Mouse (Mus musculus): Measurements from ENCODE around the gene Abcb8. TPM values are rescaled to one million over a fixed set of nuclear protein-coding genes. Genes with fewer than 3 reads are reported as not detected.

The Abcb8 gene
- 45.7 and 48.7 TPM in 2 replicates for polyA plus RNA-seq (2015; fragmentation: Nextera tagmentation; extraction: Ambion mirVana)

DNA sequence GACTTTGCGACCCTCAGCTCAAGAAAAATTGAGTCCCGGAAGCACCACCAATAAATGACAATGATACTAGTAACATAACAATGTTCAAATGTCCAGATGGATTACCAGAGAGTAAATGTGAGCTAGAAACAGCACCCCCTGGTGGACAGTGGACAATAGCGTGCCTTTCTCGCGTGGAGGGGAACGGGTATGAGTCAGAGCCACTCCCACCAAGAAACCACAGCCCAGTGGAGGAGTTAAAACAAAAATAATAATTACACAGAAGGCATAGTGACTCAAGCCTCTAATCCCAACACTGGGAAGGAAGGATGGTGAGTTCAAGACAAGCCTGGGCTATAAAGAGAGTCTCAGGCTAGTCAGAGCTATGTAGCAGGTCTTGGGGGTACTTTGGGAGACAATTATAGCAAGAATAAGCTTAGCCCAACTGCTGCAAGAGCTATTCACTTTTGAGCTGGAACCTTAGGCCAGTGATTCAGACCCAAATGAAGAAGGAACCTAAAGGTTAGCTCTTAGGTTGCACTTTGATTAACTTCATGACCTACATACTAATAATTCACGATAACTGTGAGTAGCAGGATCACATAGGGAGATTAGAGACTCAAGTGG is at the start of gene Abcb8:
TSS of gene Abcb8 (plus strand) at position 272 of the 606 bp plus-strand sequence.
- Histone ChIP-seq H3K27me3 (peaks cover 30% of the 10 kb centered on the region), H3K4me1 (replicated peaks) (peaks cover 14% of the 10 kb centered on the region), H3K9me3 (no peaks in the 10 kb centered on the region), H3K27ac (peak within 1 kb of the TSS; percentile 89), H3K4me3 (peak within 1 kb of the TSS; percentile 50), H3K9ac (peak within 1 kb of the TSS; percentile 67), H3K36me3 (no peaks in the 10 kb centered on the region), H3K4me2 (peak within 1 kb of the TSS; percentile 51)
- 25% methylated on average over 7 of the region's 7 CpGs for WGBS
- no peak for ATAC-seq (ENCODE audit: low FRiP score)

DNA sequence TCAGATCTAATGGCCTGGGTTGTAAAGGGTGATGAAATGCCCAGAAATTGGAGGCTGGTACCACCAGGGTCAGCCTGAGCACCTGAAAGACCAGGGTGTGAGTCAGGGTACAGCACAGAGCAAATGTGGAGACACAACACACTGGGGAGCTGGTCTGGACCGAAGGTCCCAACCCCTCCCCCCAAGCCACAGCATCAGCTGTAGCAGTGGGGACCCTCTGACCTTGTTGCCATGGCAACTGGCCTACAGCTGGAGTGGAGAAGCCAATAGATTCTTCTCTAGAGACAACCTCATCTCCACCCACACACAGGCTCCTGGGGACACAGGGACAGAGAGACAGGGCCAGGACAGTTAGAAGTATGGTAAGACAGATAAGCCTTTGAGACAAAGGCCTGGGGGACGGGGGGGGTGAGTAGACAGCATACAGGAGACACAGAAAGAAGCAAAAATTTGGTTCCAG is 49.5 kb upstream of the Abcb8 start:
- peaks cover 68% of the 10 kb centered on the region for H3K4me1 ChIP-seq (replicated peaks)
- no peaks in the 10 kb centered on the region for H3K27me3 ChIP-seq
- peak overlapping the region; percentile 71 for H3K9ac ChIP-seq
- H3K9me3 ChIP-seq: no peaks in the 10 kb centered on the region
- H3K4me2 ChIP-seq: peak overlapping the region; percentile 42
- H3K27ac ChIP-seq: peak overlapping the region; percentile 98
- WGBS: 2% methylated on average over 2 of the region's 2 CpGs
- no peak overlapping the region for H3K4me3 ChIP-seq
- H3K36me3 ChIP-seq: peaks cover 7% of the 10 kb centered on the region; the same call in 1 of the 2 replicates
- peak; percentile 52 for ATAC-seq (ENCODE audit: low FRiP score)

DNA sequence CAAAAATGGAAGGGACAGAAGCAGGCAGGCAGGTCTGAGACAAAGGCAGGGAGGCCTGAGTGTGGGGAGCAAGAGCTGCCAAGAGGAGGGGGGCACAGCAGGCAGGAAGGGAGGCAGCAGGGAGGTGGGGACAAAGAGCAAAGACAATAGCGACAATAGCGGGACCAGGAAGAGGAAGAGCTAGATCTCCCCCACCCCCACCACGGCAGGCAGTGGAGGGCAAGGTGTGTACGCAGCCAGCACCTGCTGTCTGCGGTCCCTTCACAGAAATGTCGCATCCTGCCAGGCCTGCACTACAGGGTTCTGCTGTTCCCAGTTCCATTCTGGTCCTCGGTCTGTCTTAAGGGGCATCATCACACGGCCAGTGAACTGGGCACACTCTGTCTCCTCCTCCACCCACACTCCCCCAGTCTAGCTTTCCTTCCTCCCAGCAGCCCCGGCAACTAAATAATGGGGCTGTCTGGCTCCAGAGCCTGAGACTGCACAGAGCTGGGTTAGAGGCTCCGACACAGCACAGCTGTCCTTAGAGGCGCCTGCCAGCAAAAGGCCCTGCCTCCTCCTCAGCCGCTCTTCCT is 48.9 kb upstream of the Abcb8 start:
- Histone ChIP-seq H3K4me2 (peak overlapping the region; percentile 42), H3K9ac (peak overlapping the region; percentile 71), H3K4me3 (peak overlapping the region; percentile 11; the same call in 1 of the 2 replicates), H3K36me3 (peaks cover 7% of the 10 kb centered on the region; the same call in 1 of the 2 replicates), H3K27me3 (peaks cover 4% of the 10 kb centered on the region), H3K9me3 (no peaks in the 10 kb centered on the region), H3K27ac (peak overlapping the region; percentile 98), H3K4me1 (replicated peaks) (peaks cover 71% of the 10 kb centered on the region)
- 2% methylated on average over 12 of the region's 12 CpGs for WGBS
- ATAC-seq (ENCODE audit: low FRiP score): peak; percentile 52

DNA sequence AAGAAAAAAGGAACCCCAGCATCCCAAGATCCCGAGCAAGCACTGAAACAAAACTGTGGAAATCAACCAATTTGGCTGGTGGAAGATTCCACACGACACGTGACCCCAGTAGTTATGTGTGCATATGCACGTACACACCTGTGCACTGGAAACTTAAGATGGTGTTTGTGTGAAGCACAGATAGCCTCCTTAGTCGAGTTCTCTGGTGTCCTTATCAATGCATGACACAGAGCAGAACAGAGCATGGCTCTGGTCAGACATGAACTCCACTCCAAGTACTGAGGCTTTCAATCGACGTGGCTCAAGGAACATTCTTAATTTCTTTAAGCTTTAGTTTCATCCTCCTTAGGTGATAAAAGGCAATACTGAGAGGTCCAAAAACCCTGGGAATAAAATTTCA is 47.1 kb upstream of the Abcb8 start:
- H3K27ac ChIP-seq: no peak overlapping the region
- no peak for ATAC-seq (ENCODE audit: low FRiP score)
- H3K4me2 ChIP-seq: no peak overlapping the region
- H3K4me3 ChIP-seq: no peak overlapping the region
- no peaks in the 10 kb centered on the region for H3K9me3 ChIP-seq
- H3K27me3 ChIP-seq: peaks cover 16% of the 10 kb centered on the region
- peaks cover 82% of the 10 kb centered on the region for H3K4me1 ChIP-seq (replicated peaks)
- H3K9ac ChIP-seq: no peak overlapping the region
- WGBS: 94% methylated on average over 7 of the region's 7 CpGs
- 0 out of 2 replicates have a peak, but pooled peaks cover 7% of the 10 kb centered on the region for H3K36me3 ChIP-seq

DNA sequence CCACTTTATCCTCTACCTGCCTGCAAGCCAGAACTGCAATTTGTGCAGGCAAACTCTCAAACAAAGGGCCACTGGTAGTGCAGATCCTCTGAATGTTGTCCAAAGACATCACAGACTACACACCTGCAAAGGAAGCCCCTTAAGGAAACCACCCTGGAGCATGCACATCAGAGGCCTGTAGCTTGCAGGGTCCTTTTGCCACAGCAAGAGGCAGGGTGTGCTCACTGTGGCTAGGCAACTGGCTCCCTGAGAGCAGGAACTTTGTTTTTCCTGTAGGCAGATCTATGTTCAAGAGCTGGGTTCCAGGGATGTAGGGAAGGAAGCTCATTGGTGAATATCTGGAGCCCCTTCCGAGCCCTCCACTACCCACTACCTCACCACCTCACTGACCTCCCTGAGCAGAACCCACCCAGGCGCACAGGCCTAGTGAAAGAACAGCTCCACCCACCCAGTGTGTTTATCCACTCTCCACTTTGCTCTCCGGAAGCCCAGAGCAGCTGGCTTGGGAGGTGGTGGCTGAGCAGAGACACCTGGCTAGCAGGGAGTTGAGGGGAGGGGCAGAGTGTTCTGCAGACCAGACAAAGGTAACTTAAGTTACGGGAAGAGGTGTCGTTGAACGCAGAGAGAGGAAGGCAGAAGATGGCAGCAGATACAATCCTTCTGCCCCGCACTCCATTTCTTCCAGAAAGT is 46.1 kb upstream of the Abcb8 start:
- Histone ChIP-seq H3K4me3 (peak overlapping the region; percentile 81), H3K9me3 (no peaks in the 10 kb centered on the region), H3K4me2 (peak overlapping the region; percentile 87), H3K36me3 (0 out of 2 replicates have a peak, but pooled peaks cover 7% of the 10 kb centered on the region), H3K9ac (no peak overlapping the region; the same call in 1 of the 2 replicates), H3K27ac (0 out of 2 replicates have a peak overlapping the region, but pooled peaks have one; percentile 80), H3K4me1 (replicated peaks) (peaks cover 78% of the 10 kb centered on the region), H3K27me3 (peaks cover 16% of the 10 kb centered on the region)
- 66% methylated on average over 7 of the region's 7 CpGs for WGBS
- ATAC-seq (ENCODE audit: low FRiP score): no peak

DNA sequence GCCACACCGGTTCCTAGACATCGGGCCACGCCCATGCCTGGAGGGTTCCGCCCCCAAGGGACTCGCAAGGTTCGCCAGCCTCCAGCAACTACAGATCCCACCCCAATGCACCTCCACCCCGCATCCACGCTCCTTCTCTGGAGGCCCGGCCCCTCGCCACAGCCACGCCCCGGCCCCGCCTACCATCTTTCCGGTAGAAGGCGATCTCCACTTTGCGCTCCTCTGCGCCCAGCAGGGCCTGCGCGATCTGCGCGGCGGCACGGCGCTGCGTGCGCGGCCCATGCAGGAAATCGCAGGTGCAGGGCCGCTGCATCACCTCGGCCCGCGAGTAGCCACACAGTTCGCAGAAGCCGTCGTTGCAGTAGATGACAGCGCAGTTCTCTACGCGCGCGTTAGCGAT is 45.3 kb upstream of the Abcb8 start:
- peak; percentile 15 for ATAC-seq (ENCODE audit: low FRiP score)
- H3K9ac ChIP-seq: peak overlapping the region; percentile 67

DNA sequence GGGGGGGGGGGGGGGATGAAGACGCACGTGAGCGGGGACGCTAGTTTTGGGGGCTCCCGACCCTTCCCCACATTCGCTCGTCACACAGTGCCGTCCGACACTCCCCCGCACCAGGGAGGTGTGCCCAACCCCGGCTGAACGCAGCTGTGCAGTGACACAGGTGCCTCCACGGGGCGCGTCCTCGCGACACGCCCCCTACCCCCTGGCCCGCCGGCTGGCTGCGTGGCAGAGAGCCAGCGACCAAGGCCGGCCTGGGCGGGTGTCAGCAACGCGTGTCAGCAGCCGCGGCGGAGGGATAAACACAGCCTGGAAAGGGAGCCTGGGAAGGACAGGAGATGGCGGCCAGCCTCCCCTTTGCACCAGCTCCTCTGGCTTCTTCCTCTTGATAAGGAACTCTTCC is 44.9 kb upstream of the Abcb8 start:
- H3K27me3 ChIP-seq: peaks cover 16% of the 10 kb centered on the region
- H3K9ac ChIP-seq: peak overlapping the region; percentile 67
- H3K27ac ChIP-seq: peak overlapping the region; percentile 80
- no peak for ATAC-seq (ENCODE audit: low FRiP score)
- H3K36me3 ChIP-seq: 0 out of 2 replicates have a peak, but pooled peaks cover 7% of the 10 kb centered on the region
- 1% methylated on average over 30 of the region's 30 CpGs for WGBS
- H3K4me3 ChIP-seq: peak overlapping the region; percentile 81
- peaks cover 78% of the 10 kb centered on the region for H3K4me1 ChIP-seq (replicated peaks)
- H3K9me3 ChIP-seq: no peaks in the 10 kb centered on the region
- H3K4me2 ChIP-seq: peak overlapping the region; percentile 87

More for the DNA sequence above, 45.3 kb upstream of the Abcb8 start:
- peaks cover 78% of the 10 kb centered on the region for H3K4me1 ChIP-seq (replicated peaks)
- peak overlapping the region; percentile 80 for H3K27ac ChIP-seq
- WGBS: 0% methylated on average over 41 of the region's 41 CpGs
- H3K27me3 ChIP-seq: peaks cover 16% of the 10 kb centered on the region
- peak overlapping the region; percentile 87 for H3K4me2 ChIP-seq
- H3K36me3 ChIP-seq: 0 out of 2 replicates have a peak, but pooled peaks cover 7% of the 10 kb centered on the region
- H3K4me3 ChIP-seq: peak overlapping the region; percentile 81
- H3K9me3 ChIP-seq: no peaks in the 10 kb centered on the region

DNA sequence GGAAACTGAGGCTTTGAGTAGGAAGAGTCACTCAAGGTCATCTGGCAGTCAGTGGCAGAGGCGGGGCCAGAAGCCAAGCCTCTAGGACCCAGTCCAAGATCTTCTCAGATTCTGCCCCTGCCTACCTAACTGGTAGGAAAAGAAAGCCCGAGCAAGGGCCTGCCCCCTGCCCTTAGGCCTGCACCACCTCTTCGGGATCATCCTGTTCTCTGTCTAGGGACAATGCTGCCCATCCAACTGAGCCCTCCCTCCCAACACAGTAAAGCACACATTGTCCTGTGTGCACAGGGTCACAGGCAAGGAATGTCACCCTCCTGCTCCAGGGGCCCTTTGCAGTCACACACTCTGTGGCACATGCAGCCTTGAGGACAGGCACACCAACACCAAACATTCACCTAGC is 43.4 kb upstream of the Abcb8 start:
- 0 out of 2 replicates have a peak, but pooled peaks cover 7% of the 10 kb centered on the region for H3K36me3 ChIP-seq
- no peaks in the 10 kb centered on the region for H3K9me3 ChIP-seq
- ATAC-seq (ENCODE audit: low FRiP score): no peak
- no peak overlapping the region for H3K27ac ChIP-seq
- H3K4me2 ChIP-seq: peak overlapping the region; percentile 87
- H3K4me3 ChIP-seq: peak overlapping the region; percentile 81
- H3K9ac ChIP-seq: peak overlapping the region; percentile 94
- peaks cover 71% of the 10 kb centered on the region for H3K4me1 ChIP-seq (replicated peaks)
- peaks cover 20% of the 10 kb centered on the region for H3K27me3 ChIP-seq
- 44% methylated on average over 3 of the region's 3 CpGs for WGBS

DNA sequence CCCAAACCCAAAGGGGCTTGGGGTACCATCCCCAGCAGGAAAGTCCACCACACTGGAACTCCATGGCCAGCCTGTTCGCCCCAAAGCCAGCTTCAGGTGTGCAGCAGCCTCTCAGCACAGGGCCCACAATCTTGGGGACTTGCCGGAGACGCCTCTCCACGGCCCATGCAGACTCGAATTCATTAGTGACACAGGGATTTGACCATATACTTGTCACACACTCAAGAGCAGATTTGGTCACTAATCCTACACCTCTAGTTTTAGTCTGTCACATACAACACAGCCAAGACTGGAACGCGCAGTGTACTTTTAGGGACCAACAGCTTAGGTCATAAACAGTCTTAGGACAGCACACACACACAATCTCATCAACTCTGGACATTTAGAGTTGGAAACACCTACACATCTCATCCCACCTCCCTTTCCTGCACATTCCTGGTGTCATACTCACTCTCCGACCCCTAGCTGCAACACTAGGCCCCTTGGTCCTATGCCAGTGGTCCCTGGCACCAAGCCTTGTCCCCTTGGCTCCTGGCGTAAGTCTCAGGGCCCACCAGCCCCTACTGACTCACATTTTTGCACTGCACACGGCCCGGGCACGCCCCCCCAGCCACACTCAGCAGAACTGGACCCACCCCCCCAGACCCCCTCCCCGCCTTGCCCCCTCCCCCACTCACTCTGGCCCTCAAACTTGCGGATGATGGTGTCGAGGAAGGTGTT is 42.8 kb upstream of the Abcb8 start:
- H3K36me3 ChIP-seq: 0 out of 2 replicates have a peak, but pooled peaks cover 7% of the 10 kb centered on the region
- H3K9ac ChIP-seq: peak overlapping the region; percentile 94
- no peak for ATAC-seq (ENCODE audit: low FRiP score)
- H3K4me1 ChIP-seq (replicated peaks): peaks cover 65% of the 10 kb centered on the region
- H3K9me3 ChIP-seq: no peaks in the 10 kb centered on the region
- WGBS: 30% methylated on average over 15 of the region's 15 CpGs
- peaks cover 20% of the 10 kb centered on the region for H3K27me3 ChIP-seq
- H3K4me2 ChIP-seq: peak overlapping the region; percentile 87
- peak overlapping the region; percentile 98 for H3K27ac ChIP-seq
- H3K4me3 ChIP-seq: peak overlapping the region; percentile 81

DNA sequence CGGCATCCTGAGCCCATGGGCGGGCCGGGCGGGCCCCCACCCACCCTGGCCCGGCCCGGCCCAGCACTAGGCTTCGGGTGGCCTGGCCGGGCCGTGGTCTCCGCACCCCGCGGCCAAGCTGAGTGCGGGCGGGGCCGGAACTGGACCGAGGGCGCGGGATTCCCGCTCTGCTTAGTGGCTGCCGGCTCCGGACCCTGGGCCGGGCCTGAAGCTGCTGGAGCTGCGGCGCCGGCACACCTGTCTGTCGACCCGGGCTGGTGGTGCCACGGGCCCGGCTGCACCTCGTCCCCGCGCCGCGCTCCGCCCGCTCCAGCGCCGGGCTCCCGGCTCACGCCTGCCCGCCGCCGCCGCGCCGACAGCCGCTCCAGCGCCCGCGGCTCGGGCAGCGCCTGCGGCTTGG is 42.2 kb upstream of the Abcb8 start, which contains the start of gene Kcnh2:
TSS of gene Kcnh2 (minus strand) at position 327 of the 400 bp plus-strand sequence.
- Histone ChIP-seq H3K4me2 (peak within 1 kb of the TSS; percentile 87), H3K9ac (peak within 1 kb of the TSS; percentile 94), H3K27me3 (peaks cover 20% of the 10 kb centered on the region), H3K4me1 (replicated peaks) (peaks cover 65% of the 10 kb centered on the region), H3K9me3 (no peaks in the 10 kb centered on the region), H3K4me3 (peak within 1 kb of the TSS; percentile 81), H3K27ac (peak within 1 kb of the TSS; percentile 98), H3K36me3 (0 out of 2 replicates have a peak, but pooled peaks cover under 1% of the 10 kb centered on the region)
- WGBS: 1% methylated on average over 32 of the region's 53 CpGs
- peak; percentile 53 for ATAC-seq (ENCODE audit: low FRiP score)

DNA sequence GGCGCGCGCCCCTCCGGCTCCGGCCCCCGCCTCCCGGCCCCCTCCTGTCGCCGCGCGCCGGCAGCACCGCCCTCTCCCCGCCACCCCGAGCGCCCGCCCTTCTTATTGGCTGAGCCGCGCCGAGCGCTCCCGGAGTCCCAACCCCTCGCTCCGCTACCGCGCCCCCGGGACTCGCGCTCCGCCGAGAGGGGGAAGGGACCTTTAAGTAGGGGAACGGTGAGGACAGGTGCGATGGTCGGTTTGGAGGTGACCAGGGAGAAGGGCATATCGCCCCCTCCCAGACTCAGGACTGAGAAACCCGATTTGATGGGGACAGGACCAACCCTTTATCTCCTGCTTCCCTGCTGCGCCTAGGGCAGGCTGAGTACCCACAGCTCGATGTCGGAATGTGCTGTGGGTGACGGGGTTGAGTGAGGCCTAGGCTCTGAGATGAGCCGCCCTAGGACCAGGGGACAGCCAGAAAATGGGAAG is 41.7 kb upstream of the Abcb8 start:
- peak; percentile 88 for ATAC-seq (ENCODE audit: low FRiP score)
- H3K36me3 ChIP-seq: no peaks in the 10 kb centered on the region
- H3K9ac ChIP-seq: peak overlapping the region; percentile 94
- H3K4me2 ChIP-seq: peak overlapping the region; percentile 87
- peaks cover 65% of the 10 kb centered on the region for H3K4me1 ChIP-seq (replicated peaks)
- H3K27me3 ChIP-seq: peaks cover 20% of the 10 kb centered on the region
- peak overlapping the region; percentile 98 for H3K27ac ChIP-seq
- H3K9me3 ChIP-seq: no peaks in the 10 kb centered on the region
- 0% methylated on average over 39 of the region's 41 CpGs for WGBS
- H3K4me3 ChIP-seq: peak overlapping the region; percentile 81

Measured in hindbrain, embryonic 13.5 days (tissue).